Mouse (Mus musculus) stomach, postnatal 0 days (tissue): Measurements from ENCODE around the gene Gpr179.

Experiments used
- CTCF ChIP-seq: IDR thresholded peaks from 2 replicates; pipeline ENCODE4 v1.5.1; 2016; ENCODE audit warnings: antibody characterized with exemption, low read depth, mild to moderate bottlenecking, moderate library complexity
- EP300 ChIP-seq: optimal IDR thresholded peaks from 2 replicates; pipeline ENCODE3; 2016; ENCODE audit warnings: antibody characterized with exemption

- TF ChIP-seq CTCF (no peak), EP300 (no peak)
Observed at GRCm38 (mm10) chr11:97398506-97398905, 46.6 kb upstream of the Gpr179 start.
